Mouse (Mus musculus): ENCODE measurements around the gene Gpr62.

GRCm38 (mm10) chr9:106417841-106418625, 47.7 kb downstream of the Gpr62 start:
- TF ChIP-seq EP300 (IDR thresholded peaks at IDR 0.05; ENCODE audit: low read length) (no peak), POLR2A (IDR thresholded peaks at IDR 0.05; ENCODE audit: low read depth, low read length) (no peak), ZC3H11A (IDR thresholded peaks at IDR 0.05; ENCODE audit: low read depth, low read length) (no peak), MXI1 (IDR thresholded peaks at IDR 0.05; ENCODE audit: low read depth, low read length) (no peak), ETS1 (conservative IDR thresholded peaks at IDR 0.05; ENCODE audit: low read depth, low read length) (no peak), ZNF384 (IDR thresholded peaks at IDR 0.05; ENCODE audit: low read depth, low read length) (no peak), KAT2A (IDR thresholded peaks at IDR 0.05; ENCODE audit: insufficient replicate concordance, low read length) (no peak), CTCF (conservative IDR thresholded peaks at IDR 0.05 in 1 of 2, IDR thresholded peaks at IDR 0.05 in 1 of 2; ENCODE audit: low read depth in 2 of 2, low read length in 2 of 2) (no peak), ZMIZ1 (IDR thresholded peaks at IDR 0.05; ENCODE audit: low read depth, low read length) (no peak), NRF1 (IDR thresholded peaks at IDR 0.05; ENCODE audit: low read depth, low read length) (no peak), JUN (IDR thresholded peaks at IDR 0.05; ENCODE audit: insufficient read depth, low read depth, low read length) (no peak), RAD21 (IDR thresholded peaks at IDR 0.05; ENCODE audit: low read depth, low read length) (no peak), POLR2AphosphoS2 (IDR thresholded peaks at IDR 0.05; ENCODE audit: low read depth, low read length) (no peak), SMC3 (IDR thresholded peaks at IDR 0.05; ENCODE audit: low read depth, low read length) (no peak)

Measured in CH12.LX (cell line).